Mouse (Mus musculus) cerebellum, adult 2 months (tissue): Measurements from ENCODE around the gene Arrdc1. TPM values are rescaled to one million over a fixed set of nuclear protein-coding genes. Genes with fewer than 3 reads are reported as not detected.
A peak's percentile ranks its signal among the peaks of the same experiment; 100 is the strongest.

Experiments
- DNase-seq, 2 experiments: peaks; one replicate each; pipeline ENCODE4 v3.0.0; 2021
- H3K27ac ChIP-seq: fragments of 200-500 bp; 2 replicates; pipeline ENCODE4 v1.5.1; 2012; ENCODE audit warnings: low read length, control low read depth, inconsistent platforms; ENCODE audit not compliant: insufficient read depth
- H3K27me3 ChIP-seq: fragments of 200-500 bp; 2 replicates; pipeline ENCODE4 v1.6.1; 2012; ENCODE audit warnings: inconsistent platforms, mild to moderate bottlenecking, low read length, moderate library complexity; ENCODE audit not compliant: control insufficient read depth, insufficient read depth
- H3K4me1 ChIP-seq: fragments of 200-500 bp; 2 replicates; pipeline ENCODE4 v1.6.1; 2011; ENCODE audit warnings: low read length; ENCODE audit not compliant: control insufficient read depth, insufficient read depth
- H3K4me3 ChIP-seq: fragments of 200-500 bp; replicated peaks from 2 replicates; pipeline ENCODE3; 2011; ENCODE audit warnings: mild to moderate bottlenecking, low read depth, low read length, control low read depth; ENCODE audit not compliant: insufficient read depth
- CTCF ChIP-seq: fragments of 200-500 bp; IDR thresholded peaks from 2 replicates; pipeline ENCODE4 v1.5.1; 2011; ENCODE audit warnings: low read depth, mild to moderate bottlenecking, control low read depth, low read length, moderate library complexity, borderline replicate concordance; ENCODE audit not compliant: insufficient read depth
- POLR2A ChIP-seq: fragments of 200-500 bp; IDR thresholded peaks from 2 replicates; pipeline ENCODE4 v1.6.1; 2011; ENCODE audit warnings: low read length, control low read depth, borderline replicate concordance; ENCODE audit not compliant: insufficient read depth
- WGBS: fragments of 180-500 bp; shearing (Covaris S2); methylation state at CpG from one replicate; pipeline ENCODE4 v1.1.7; 2018; 5-methylcytosine and 5-hydroxymethylcytosine counted together
- polyA plus RNA-seq: library from polyadenylated mRNA; depleted of rRNA; stranded (reverse); fragments of >200 nt; gene quantifications from 2 replicates; pipeline ENCODE4 v1.2.3, GENCODE M21; 2012

The Arrdc1 gene
- polyA plus RNA-seq, 1 experiment = 46.7 TPM

- WGBS = 72% methylated on average over 2 of the region's 2 CpGs
- H3K4me3 ChIP-seq = no peak overlapping the region
- H3K4me1 ChIP-seq = peaks cover 9% of the 10 kb centered on the region
- no peak for DNase-seq
- no peaks in the 10 kb centered on the region for H3K27me3 ChIP-seq
- H3K27ac ChIP-seq = no peak overlapping the region
- TF ChIP-seq CTCF (no peak), POLR2A (no peak)
These were observed 5.9 kb downstream of the Arrdc1 start for GRCm38 (mm10) chr2:24929119-24929518.

- peak; percentile 47 to 56 for DNase-seq
- Histone ChIP-seq H3K27ac (no peak overlapping the region), H3K27me3 (no peaks in the 10 kb centered on the region), H3K4me3 (no peak overlapping the region), H3K4me1 (peaks cover 3% of the 10 kb centered on the region; the same call in 1 of the 2 replicates)
- no peak for TF ChIP-seq CTCF
- TF ChIP-seq POLR2A = no peak
- WGBS = 40% methylated on average over 4 of the region's 4 CpGs
These were observed 7.1 kb downstream of the Arrdc1 start for GRCm38 (mm10) chr2:24927810-24928479.

GRCm38 (mm10) chr2:24926965-24927358 is 8.1 kb downstream of the Arrdc1 start:
- Histone ChIP-seq H3K27me3 (no peaks in the 10 kb centered on the region), H3K4me1 (peaks cover 3% of the 10 kb centered on the region; the same call in 1 of the 2 replicates), H3K4me3 (no peak overlapping the region), H3K27ac (no peak overlapping the region)
- 78% methylated on average over 7 of the region's 7 CpGs for WGBS
- TF ChIP-seq POLR2A (no peak), CTCF (no peak)
- DNase-seq = no peak

GRCm38 (mm10) chr2:24926345-24926964 is 8.6 kb downstream of the Arrdc1 start:
- H3K27ac ChIP-seq = no peak overlapping the region
- DNase-seq = no peak
- WGBS = 78% methylated on average over 9 of the region's 9 CpGs
- no peaks in the 10 kb centered on the region for H3K27me3 ChIP-seq
- peaks cover 3% of the 10 kb centered on the region; the same call in 1 of the 2 replicates for H3K4me1 ChIP-seq
- H3K4me3 ChIP-seq = no peak overlapping the region
- TF ChIP-seq CTCF = no peak
- TF ChIP-seq POLR2A = no peak

- H3K27ac ChIP-seq = no peak overlapping the region
- H3K27me3 ChIP-seq = no peaks in the 10 kb centered on the region
- no peak for DNase-seq
- TF ChIP-seq CTCF = no peak
- TF ChIP-seq POLR2A = no peak
- H3K4me1 ChIP-seq = peaks cover 3% of the 10 kb centered on the region; the same call in 1 of the 2 replicates
- no peak overlapping the region for H3K4me3 ChIP-seq
- WGBS = 81% methylated on average over 8 of the region's 8 CpGs
These were observed 9.8 kb downstream of the Arrdc1 start for GRCm38 (mm10) chr2:24925284-24925683.

GRCm38 (mm10) chr2:24923561-24923960 is 11.5 kb downstream of the Arrdc1 start:
- Histone ChIP-seq H3K27me3 (no peaks in the 10 kb centered on the region), H3K4me3 (no peak overlapping the region), H3K27ac (no peak overlapping the region), H3K4me1 (peaks cover 3% of the 10 kb centered on the region; the same call in 1 of the 2 replicates)
- 39% methylated on average over 2 of the region's 2 CpGs for WGBS
- no peak for DNase-seq
- peak; percentile 33; the same call in 1 of the 2 replicates for TF ChIP-seq CTCF
- TF ChIP-seq POLR2A = no peak

GRCm38 (mm10) chr2:24919839-24920175 is 15.2 kb downstream of the Arrdc1 start:
- Histone ChIP-seq H3K27me3 (no peaks in the 10 kb centered on the region), H3K4me3 (peak overlapping the region; percentile 82), H3K4me1 (peaks cover 6% of the 10 kb centered on the region; the same call in 1 of the 2 replicates), H3K27ac (peak overlapping the region; percentile 66)
- DNase-seq = no peak
- WGBS = 9% methylated on average over 8 of the region's 8 CpGs
- TF ChIP-seq POLR2A = no peak
- TF ChIP-seq CTCF = no peak
